Mouse (Mus musculus): ENCODE measurements around the gene Zfp335. TPM values are rescaled to one million over a fixed set of nuclear protein-coding genes. Genes with fewer than 3 reads are reported as not detected.
A peak's percentile ranks its signal among the peaks of the same experiment; 100 is the strongest.
"Not testable (repeated sequence)": the region's sequence is repeated elsewhere in the genome, so short reads cannot be mapped to it uniquely, and the experiment has no call there.

Gene Zfp335
- polyA plus RNA-seq, 1 experiment from 2014 or later, result 6.8 TPM

GRCm38 (mm10) chr2:164873621-164874020 lies 37.9 kb downstream of the Zfp335 start:
- no peak overlapping the region for H3K4me3 ChIP-seq (ENCODE audit: control insufficient read depth in 1 of 2, insufficient read depth in 1 of 2, low read depth in 1 of 2, low read length in 2 of 2)
- H3K9ac ChIP-seq (ENCODE audit: low read length), result peak overlapping the region; percentile 48; the same call in 1 of the 2 replicates
- H3K4me2 ChIP-seq (ENCODE audit: low read length), result no peak overlapping the region; the same call in 1 of the 2 replicates
- 0 out of 2 replicates have a peak, but pooled peaks cover 7% of the 10 kb centered on the region for H3K36me3 ChIP-seq (ENCODE audit: control insufficient read depth, insufficient read depth, low read length)
- H3K9me3 ChIP-seq (ENCODE audit: control insufficient read depth, low read length), result no peaks in the 10 kb centered on the region
- H3K27ac ChIP-seq (replicated peaks in 1 of 2; ENCODE audit: control insufficient read depth in 1 of 2, insufficient read depth in 1 of 2, low read depth in 2 of 2, low read length in 2 of 2), result peak overlapping the region; percentile 83 to 85
- WGBS, result 51% methylated on average over 3 of the region's 3 CpGs
- peaks cover 11 to 14% of the 10 kb centered on the region in 2 experiments for H3K4me1 ChIP-seq (ENCODE audit: control insufficient read depth in 2 of 2, insufficient read depth in 2 of 2, low read length in 2 of 2)
- H3K27me3 ChIP-seq (ENCODE audit: control insufficient read depth, insufficient read depth, low read length), result no peaks in the 10 kb centered on the region
- ATAC-seq (ENCODE audit: insufficient number of reproducible peaks, insufficient read depth, low FRiP score, low read depth), result no peak

GRCm38 (mm10) chr2:164871602-164872303 lies 39.8 kb downstream of the Zfp335 start:
- ATAC-seq (ENCODE audit: insufficient number of reproducible peaks, insufficient read depth, low FRiP score, low read depth), result no peak
- no peaks in the 10 kb centered on the region for H3K27me3 ChIP-seq (ENCODE audit: control insufficient read depth, insufficient read depth, low read length)

GRCm38 (mm10) chr2:164868491-164868890 lies 43.1 kb downstream of the Zfp335 start:
- 70% methylated on average over 7 of the region's 7 CpGs for WGBS
- H3K9ac ChIP-seq (ENCODE audit: low read length), result no peak overlapping the region
- no peak overlapping the region for H3K4me2 ChIP-seq (ENCODE audit: low read length)
- ATAC-seq (ENCODE audit: insufficient number of reproducible peaks, insufficient read depth, low FRiP score, low read depth), result no peak
- H3K27ac ChIP-seq (replicated peaks in 1 of 2; ENCODE audit: control insufficient read depth in 1 of 2, insufficient read depth in 1 of 2, low read depth in 2 of 2, low read length in 2 of 2), result no peak overlapping the region
- H3K36me3 ChIP-seq (ENCODE audit: control insufficient read depth, insufficient read depth, low read length), result no peaks in the 10 kb centered on the region
- no peak overlapping the region for H3K4me3 ChIP-seq (ENCODE audit: control insufficient read depth in 1 of 2, insufficient read depth in 1 of 2, low read depth in 1 of 2, low read length in 2 of 2)
- no peaks in the 10 kb centered on the region for H3K27me3 ChIP-seq (ENCODE audit: control insufficient read depth, insufficient read depth, low read length)
- H3K9me3 ChIP-seq (ENCODE audit: control insufficient read depth, low read length), result peaks cover 7% of the 10 kb centered on the region
- peaks cover 13 to 14% of the 10 kb centered on the region in 2 experiments for H3K4me1 ChIP-seq (ENCODE audit: control insufficient read depth in 2 of 2, insufficient read depth in 2 of 2, low read length in 2 of 2)

More at GRCm38 (mm10) chr2:164871602-164872303, 39.8 kb downstream of the Zfp335 start:
- 44% methylated on average over 6 of the region's 6 CpGs for WGBS
- Histone ChIP-seq H3K4me2 (ENCODE audit: low read length) (no peak overlapping the region), H3K4me1 (ENCODE audit: control insufficient read depth in 2 of 2, insufficient read depth in 2 of 2, low read length in 2 of 2) (peaks cover 19 to 21% of the 10 kb centered on the region in 2 experiments), H3K9ac (ENCODE audit: low read length) (no peak overlapping the region), H3K4me3 (ENCODE audit: control insufficient read depth in 1 of 2, insufficient read depth in 1 of 2, low read depth in 1 of 2, low read length in 2 of 2) (no peak overlapping the region), H3K36me3 (ENCODE audit: control insufficient read depth, insufficient read depth, low read length) (no peaks in the 10 kb centered on the region), H3K27ac (replicated peaks in 1 of 2; ENCODE audit: control insufficient read depth in 1 of 2, insufficient read depth in 1 of 2, low read depth in 2 of 2, low read length in 2 of 2) (no peak overlapping the region), H3K9me3 (ENCODE audit: control insufficient read depth, low read length) (peaks cover 7% of the 10 kb centered on the region)

- Histone ChIP-seq H3K9me3 (ENCODE audit: control insufficient read depth, low read length) (peaks cover 7% of the 10 kb centered on the region), H3K4me2 (ENCODE audit: low read length) (no peak overlapping the region), H3K4me3 (ENCODE audit: control insufficient read depth in 1 of 2, insufficient read depth in 1 of 2, low read depth in 1 of 2, low read length in 2 of 2) (no peak overlapping the region), H3K4me1 (ENCODE audit: control insufficient read depth in 2 of 2, insufficient read depth in 2 of 2, low read length in 2 of 2) (peaks cover 13 to 14% of the 10 kb centered on the region in 2 experiments), H3K36me3 (ENCODE audit: control insufficient read depth, insufficient read depth, low read length) (no peaks in the 10 kb centered on the region), H3K27ac (replicated peaks in 1 of 2; ENCODE audit: control insufficient read depth in 1 of 2, insufficient read depth in 1 of 2, low read depth in 2 of 2, low read length in 2 of 2) (peak overlapping the region; percentile 96 to 99), H3K9ac (ENCODE audit: low read length) (no peak overlapping the region), H3K27me3 (ENCODE audit: control insufficient read depth, insufficient read depth, low read length) (no peaks in the 10 kb centered on the region)
- WGBS, result 93% methylated on average over 7 of the region's 7 CpGs
- no peak for ATAC-seq (ENCODE audit: insufficient number of reproducible peaks, insufficient read depth, low FRiP score, low read depth)
Observed at GRCm38 (mm10) chr2:164867566-164867965, 44.0 kb downstream of the Zfp335 start.

GRCm38 (mm10) chr2:164866741-164867551 lies 44.6 kb downstream of the Zfp335 start:
- Histone ChIP-seq H3K9ac (ENCODE audit: low read length) (peak overlapping the region; percentile 52; the same call in 1 of the 2 replicates), H3K27ac (replicated peaks in 1 of 2; ENCODE audit: control insufficient read depth in 1 of 2, insufficient read depth in 1 of 2, low read depth in 2 of 2, low read length in 2 of 2) (peak overlapping the region; percentile 96 to 99), H3K36me3 (ENCODE audit: control insufficient read depth, insufficient read depth, low read length) (no peaks in the 10 kb centered on the region), H3K27me3 (ENCODE audit: control insufficient read depth, insufficient read depth, low read length) (no peaks in the 10 kb centered on the region), H3K9me3 (ENCODE audit: control insufficient read depth, low read length) (peaks cover 7% of the 10 kb centered on the region), H3K4me2 (ENCODE audit: low read length) (peak overlapping the region; percentile 32; the same call in 1 of the 2 replicates), H3K4me1 (ENCODE audit: control insufficient read depth in 2 of 2, insufficient read depth in 2 of 2, low read length in 2 of 2) (peaks cover 16 to 17% of the 10 kb centered on the region in 2 experiments), H3K4me3 (ENCODE audit: control insufficient read depth in 1 of 2, insufficient read depth in 1 of 2, low read depth in 1 of 2, low read length in 2 of 2) (no peak overlapping the region)
- peak; percentile 88 for ATAC-seq (ENCODE audit: insufficient number of reproducible peaks, insufficient read depth, low FRiP score, low read depth)
- WGBS, result 14% methylated on average over 16 of the region's 16 CpGs

GRCm38 (mm10) chr2:164864593-164864992 lies 47.0 kb downstream of the Zfp335 start:
- WGBS, result 53% methylated on average over 4 of the region's 4 CpGs
- H3K27me3 ChIP-seq (ENCODE audit: control insufficient read depth, insufficient read depth, low read length), result 0 out of 2 replicates have a peak, but pooled peaks cover 1% of the 10 kb centered on the region
- H3K4me1 ChIP-seq (ENCODE audit: control insufficient read depth in 2 of 2, insufficient read depth in 2 of 2, low read length in 2 of 2), result peaks cover 20 to 25% of the 10 kb centered on the region in 2 experiments
- no peak overlapping the region for H3K27ac ChIP-seq (replicated peaks in 1 of 2; ENCODE audit: control insufficient read depth in 1 of 2, insufficient read depth in 1 of 2, low read depth in 2 of 2, low read length in 2 of 2)
- ATAC-seq (ENCODE audit: insufficient number of reproducible peaks, insufficient read depth, low FRiP score, low read depth), result no peak
- peaks cover 7% of the 10 kb centered on the region for H3K9me3 ChIP-seq (ENCODE audit: control insufficient read depth, low read length)
- no peaks in the 10 kb centered on the region for H3K36me3 ChIP-seq (ENCODE audit: control insufficient read depth, insufficient read depth, low read length)
- H3K9ac ChIP-seq (ENCODE audit: low read length), result no peak overlapping the region
- H3K4me3 ChIP-seq (ENCODE audit: control insufficient read depth in 1 of 2, insufficient read depth in 1 of 2, low read depth in 1 of 2, low read length in 2 of 2), result no peak overlapping the region
- H3K4me2 ChIP-seq (ENCODE audit: low read length), result no peak overlapping the region

- WGBS, result 97% methylated on average over 7 of the region's 9 CpGs
Observed at GRCm38 (mm10) chr2:164863411-164863810, 48.1 kb downstream of the Zfp335 start.

More at GRCm38 (mm10) chr2:164863411-164863810, 48.1 kb downstream of the Zfp335 start:
- not testable (repeated sequence) for H3K9ac ChIP-seq (ENCODE audit: low read length); H3K4me2 ChIP-seq (ENCODE audit: low read length); H3K4me3 ChIP-seq (ENCODE audit: control insufficient read depth in 1 of 2, insufficient read depth in 1 of 2, low read depth in 1 of 2, low read length in 2 of 2); H3K9me3 ChIP-seq (ENCODE audit: control insufficient read depth, low read length); H3K36me3 ChIP-seq (ENCODE audit: control insufficient read depth, insufficient read depth, low read length); ATAC-seq (ENCODE audit: insufficient number of reproducible peaks, insufficient read depth, low FRiP score, low read depth); H3K27ac ChIP-seq (replicated peaks in 1 of 2; ENCODE audit: control insufficient read depth in 1 of 2, insufficient read depth in 1 of 2, low read depth in 2 of 2, low read length in 2 of 2)
- Histone ChIP-seq H3K27me3 (ENCODE audit: control insufficient read depth, insufficient read depth, low read length) (peaks cover 11% of the 10 kb centered on the region), H3K4me1 (ENCODE audit: control insufficient read depth in 2 of 2, insufficient read depth in 2 of 2, low read length in 2 of 2) (peaks cover 20 to 25% of the 10 kb centered on the region in 2 experiments)
